Mouse (Mus musculus) brain, embryonic 14.5 days (tissue): ENCODE measurements around the gene Olfr1199.

Experiments
- CTCF ChIP-seq: fragments of 200-500 bp; IDR thresholded peaks from 2 replicates; pipeline ENCODE4 v1.5.1; 2012; ENCODE audit warnings: inconsistent platforms, mild to moderate bottlenecking, moderate library complexity, borderline replicate concordance; ENCODE audit not compliant: insufficient read depth, insufficient read length; ENCODE audit errors: extremely low read depth
- POLR2A ChIP-seq: fragments of 200-500 bp; IDR thresholded peaks from 2 replicates; pipeline ENCODE4 v1.6.1; 2012; ENCODE audit warnings: mild to moderate bottlenecking, inconsistent platforms, borderline replicate concordance; ENCODE audit not compliant: poor library complexity, insufficient read depth, insufficient read length, severe bottlenecking; ENCODE audit errors: extremely low read depth

GRCm38 (mm10) chr2:88760369-88760768, at the start of gene Olfr1199:
- TF ChIP-seq CTCF (no peak), POLR2A (no peak)
